Mouse (Mus musculus) CH12.LX (cell line): ENCODE results near the gene Hoxb5. TPM values are rescaled to one million over a fixed set of nuclear protein-coding genes. Genes with fewer than 3 reads are reported as not detected.

ENCODE experiments used
- DNase-seq: peaks from one replicate; pipeline ENCODE4 v3.0.0-alpha.2; 2013; ENCODE audit errors: extremely low read depth
- H3K27ac ChIP-seq: 2 replicates; pipeline ENCODE4 v1.5.1; 2012; ENCODE audit warnings: low read depth, mild to moderate bottlenecking, control low read depth, moderate library complexity; ENCODE audit not compliant: insufficient read depth
- H3K27me3 ChIP-seq: replicated peaks from 2 replicates; pipeline ENCODE3; 2012; ENCODE audit warnings: inconsistent platforms
- H3K36me3 ChIP-seq, 2 experiments: replicated peaks in 1 of 2; 2 replicates each; pipeline versions ENCODE3 to v1.6.1; 2012; ENCODE audit warnings: inconsistent platforms in 1 of 2, low read length in 1 of 2, mild to moderate bottlenecking in 1 of 2, mixed read lengths in 1 of 2, moderate library complexity in 1 of 2; ENCODE audit not compliant: control insufficient read depth in 1 of 2, insufficient read depth in 1 of 2
- H3K4me1 ChIP-seq, 2 experiments: 2 replicates each; pipeline ENCODE4 v1.6.1; 2012; ENCODE audit warnings: inconsistent platforms in 1 of 2, moderate library complexity in 1 of 2; ENCODE audit not compliant: insufficient read depth in 2 of 2, control insufficient read depth in 1 of 2
- H3K4me2 ChIP-seq: 2 replicates; pipeline ENCODE4 v1.6.1; 2012; ENCODE audit warnings: low read depth, mild to moderate bottlenecking, control low read depth; ENCODE audit not compliant: poor library complexity, insufficient read depth, severe bottlenecking
- H3K4me3 ChIP-seq, 3 experiments: fragments of 150-350 bp in 1 of 3; sonication (generic) in 1 of 3; replicated peaks in 1 of 3; 2 replicates each; pipeline versions ENCODE3 to v1.5.1; 2011 to 2012; ENCODE audit warnings: low read depth in 2 of 3, low read length in 2 of 3, mild to moderate bottlenecking in 2 of 3, moderate library complexity in 2 of 3, control low read depth in 1 of 3, improper control_type of control experiment in 1 of 3, inconsistent platforms in 1 of 3, mixed read lengths in 1 of 3; ENCODE audit not compliant: poor library complexity in 1 of 3
- H3K79me2 ChIP-seq: replicated peaks from 2 replicates; pipeline ENCODE4 v1.6.1; 2012; ENCODE audit warnings: mild to moderate bottlenecking, moderate library complexity; ENCODE audit not compliant: control insufficient read depth, poor library complexity, insufficient read depth, severe bottlenecking; ENCODE audit errors: extremely low read depth
- H3K9ac ChIP-seq: 2 replicates; pipeline ENCODE4 v1.6.1; 2012; ENCODE audit warnings: low read depth, mild to moderate bottlenecking, control low read depth, moderate library complexity; ENCODE audit not compliant: insufficient read depth
- H3K9me3 ChIP-seq: replicated peaks from 2 replicates; pipeline ENCODE3; 2012; ENCODE audit warnings: low read length, inconsistent platforms, mixed read lengths
- CHD1 ChIP-seq: IDR thresholded peaks from 2 replicates; pipeline ENCODE4 v1.6.1; 2012; ENCODE audit warnings: low read depth, low read length, improper control_type of control experiment, inconsistent platforms
- CHD2 ChIP-seq: IDR thresholded peaks from 2 replicates; pipeline ENCODE4 v1.6.1; 2011; ENCODE audit warnings: low read length, improper control_type of control experiment
- ETS1 ChIP-seq: conservative IDR thresholded peaks from 2 replicates; pipeline ENCODE4 v1.6.1; 2012; ENCODE audit warnings: low read depth, mild to moderate bottlenecking, inconsistent platforms, low read length, improper control_type of control experiment, moderate library complexity
- GABPA ChIP-seq: IDR thresholded peaks from 2 replicates; pipeline ENCODE4 v1.6.1; 2012; ENCODE audit warnings: low read depth, low read length, improper control_type of control experiment, inconsistent platforms; ENCODE audit not compliant: insufficient replicate concordance
- HCFC1 ChIP-seq: IDR thresholded peaks from 2 replicates; pipeline ENCODE4 v1.6.1; 2012; ENCODE audit warnings: low read depth, mild to moderate bottlenecking, inconsistent platforms, low read length, improper control_type of control experiment
- JUN ChIP-seq: IDR thresholded peaks from 2 replicates; pipeline ENCODE4 v1.6.1; 2011; ENCODE audit warnings: low read depth, mild to moderate bottlenecking, low read length, improper control_type of control experiment, moderate library complexity; ENCODE audit not compliant: insufficient read depth
- JUND ChIP-seq: conservative IDR thresholded peaks from 2 replicates; pipeline ENCODE4 v1.6.1; 2011; ENCODE audit warnings: low read depth, low read length, improper control_type of control experiment
- MAX ChIP-seq: IDR thresholded peaks from 2 replicates; pipeline ENCODE4 v1.6.1; 2011; ENCODE audit warnings: low read length, improper control_type of control experiment
- MAZ ChIP-seq: IDR thresholded peaks from 2 replicates; pipeline ENCODE4 v1.6.1; 2012; ENCODE audit warnings: low read depth, mild to moderate bottlenecking, inconsistent platforms, low read length, improper control_type of control experiment, moderate library complexity
- MEF2A ChIP-seq: IDR thresholded peaks from 2 replicates; pipeline ENCODE4 v1.6.1; 2014; ENCODE audit warnings: low read depth, mild to moderate bottlenecking, inconsistent platforms, low read length, improper control_type of control experiment, borderline replicate concordance
- MXI1 ChIP-seq: IDR thresholded peaks from 2 replicates; pipeline ENCODE4 v1.6.1; 2011; ENCODE audit warnings: mild to moderate bottlenecking, low read depth, low read length, improper control_type of control experiment
- MYC ChIP-seq: IDR thresholded peaks from 2 replicates; pipeline ENCODE4 v1.6.1; 2011; ENCODE audit warnings: low read depth, mild to moderate bottlenecking, improper control_type of control experiment, low read length
- NRF1 ChIP-seq: IDR thresholded peaks from 2 replicates; pipeline ENCODE4 v1.6.1; 2014; ENCODE audit warnings: low read depth, mild to moderate bottlenecking, inconsistent platforms, low read length, improper control_type of control experiment, moderate library complexity
- PAX5 ChIP-seq: IDR thresholded peaks from 2 replicates; pipeline ENCODE4 v1.6.1; 2012; ENCODE audit warnings: low read length, inconsistent platforms, mixed read lengths
- POLR2A ChIP-seq: IDR thresholded peaks from 2 replicates; pipeline ENCODE4 v1.6.1; 2011; ENCODE audit warnings: low read depth, mild to moderate bottlenecking, improper control_type of control experiment, low read length
- POLR2AphosphoS2 ChIP-seq: IDR thresholded peaks from 2 replicates; pipeline ENCODE4 v1.6.1; 2011; ENCODE audit warnings: low read depth, low read length, improper control_type of control experiment
- TCF12 ChIP-seq: IDR thresholded peaks from 2 replicates; pipeline ENCODE4 v1.6.1; 2014; ENCODE audit warnings: low read depth, mild to moderate bottlenecking, inconsistent platforms, low read length, improper control_type of control experiment
- USF1 ChIP-seq: IDR thresholded peaks from 2 replicates; pipeline ENCODE4 v1.6.1; 2014; ENCODE audit warnings: low read depth, mild to moderate bottlenecking, inconsistent platforms, low read length, improper control_type of control experiment
- USF2 ChIP-seq: conservative IDR thresholded peaks from 2 replicates; pipeline ENCODE4 v1.6.1; 2011; ENCODE audit warnings: low read depth, low read length, improper control_type of control experiment
- ZC3H11A ChIP-seq: IDR thresholded peaks from 2 replicates; pipeline ENCODE4 v1.6.1; 2012; ENCODE audit warnings: low read depth, mild to moderate bottlenecking, inconsistent platforms, low read length, improper control_type of control experiment
- dilution Hi-C: fragments of 300-500 bp; cut with MboI; formaldehyde crosslinking; loops from 2 replicates; pipeline ENCODE4 v1.14.3; 2020; ENCODE audit warnings: low sequenced_read_pairs; ENCODE audit not compliant: extremely low pct_unique_long_range_greater_than_20kb, extremely low pct_ligation_motif_present
- in situ Hi-C: fragments of 300-500 bp; cut with MboI; formaldehyde crosslinking; loops from 3 replicates; pipeline ENCODE4 v1.14.3; 2019; ENCODE audit warnings: low sequenced_read_pairs, low pct_ligation_motif_present, low pct_unique_long_range_greater_than_20kb, mixed read lengths
- polyA plus RNA-seq: library from polyadenylated mRNA; unstranded; fragments of >175 nt; gene quantifications from 2 replicates; pipeline ENCODE4 v1.2.1, GENCODE M21; 2012; ENCODE audit warnings: low read depth; ENCODE audit not compliant: insufficient read length
- total RNA-seq, 2 experiments: library from RNA; depleted of rRNA; stranded (reverse); fragments of 300-350 nt in 1 of 2; fragments of >200 nt in 1 of 2; gene quantifications; 2 replicates each; pipeline ENCODE4 v1.2.3; 2012 to 2014

Gene Hoxb5
- total and polyA plus RNA-seq, 3 experiments = 0.08 to 0.13 TPM; not detected in 1

DNA sequence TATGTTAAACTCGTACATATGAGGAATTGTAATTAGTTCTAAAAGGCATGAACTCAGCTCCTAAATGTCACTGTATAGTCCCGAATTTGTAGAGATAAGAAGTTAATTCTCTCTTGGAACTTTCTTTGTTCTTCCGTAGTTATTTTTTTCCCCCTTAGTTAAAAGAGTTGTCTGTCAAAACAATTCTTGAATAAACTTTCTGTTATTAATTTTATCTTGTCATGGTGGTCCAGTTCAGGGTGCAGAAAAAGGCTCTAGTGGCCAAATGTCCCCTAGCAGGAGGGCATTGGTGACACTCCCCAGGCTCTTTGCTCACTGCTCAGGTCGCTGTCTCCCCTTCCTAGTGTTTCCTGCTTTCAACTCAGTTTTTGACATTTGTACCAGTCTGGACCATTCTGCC is 44.6 kb downstream of the Hoxb5 start:
- DNase-seq = no peak
- Histone ChIP-seq H3K27me3 (peaks cover 13% of the 10 kb centered on the region), H3K9me3 (peaks cover 8% of the 10 kb centered on the region), H3K4me3 (no peak overlapping the region), H3K36me3 (peaks cover 0 to 10% of the 10 kb centered on the region in 2 experiments)
- TF ChIP-seq CHD2 = no peak
- no peak for TF ChIP-seq ZC3H11A
- no peak for TF ChIP-seq MXI1
- no peak for TF ChIP-seq ETS1
- no peak for TF ChIP-seq PAX5
- no peak for TF ChIP-seq HCFC1
- TF ChIP-seq CHD1 = no peak
- TF ChIP-seq MAX = no peak
- no peak for TF ChIP-seq USF2
- no peak for TF ChIP-seq GABPA
- TF ChIP-seq MEF2A = no peak
- TF ChIP-seq MYC = no peak
- TF ChIP-seq TCF12 = no peak
- no peak for TF ChIP-seq JUN
- no peak for TF ChIP-seq POLR2AphosphoS2
- TF ChIP-seq NRF1 = no peak
- no peak for TF ChIP-seq JUND
- no peak for TF ChIP-seq MAZ
- no peak for TF ChIP-seq POLR2A
- TF ChIP-seq, all 38 proteins: peak for 0
- peaks cover 3 to 21% of the 10 kb centered on the region in 2 experiments; a peak in 2 of 4 replicates for H3K4me1 ChIP-seq
- in situ Hi-C loops = no loop called here
- H3K4me2 ChIP-seq = no peak overlapping the region
- H3K9ac ChIP-seq = no peak overlapping the region
- no peak overlapping the region for H3K27ac ChIP-seq
- no peaks in the 10 kb centered on the region for H3K79me2 ChIP-seq
- dilution Hi-C loops = no loop called here

DNA sequence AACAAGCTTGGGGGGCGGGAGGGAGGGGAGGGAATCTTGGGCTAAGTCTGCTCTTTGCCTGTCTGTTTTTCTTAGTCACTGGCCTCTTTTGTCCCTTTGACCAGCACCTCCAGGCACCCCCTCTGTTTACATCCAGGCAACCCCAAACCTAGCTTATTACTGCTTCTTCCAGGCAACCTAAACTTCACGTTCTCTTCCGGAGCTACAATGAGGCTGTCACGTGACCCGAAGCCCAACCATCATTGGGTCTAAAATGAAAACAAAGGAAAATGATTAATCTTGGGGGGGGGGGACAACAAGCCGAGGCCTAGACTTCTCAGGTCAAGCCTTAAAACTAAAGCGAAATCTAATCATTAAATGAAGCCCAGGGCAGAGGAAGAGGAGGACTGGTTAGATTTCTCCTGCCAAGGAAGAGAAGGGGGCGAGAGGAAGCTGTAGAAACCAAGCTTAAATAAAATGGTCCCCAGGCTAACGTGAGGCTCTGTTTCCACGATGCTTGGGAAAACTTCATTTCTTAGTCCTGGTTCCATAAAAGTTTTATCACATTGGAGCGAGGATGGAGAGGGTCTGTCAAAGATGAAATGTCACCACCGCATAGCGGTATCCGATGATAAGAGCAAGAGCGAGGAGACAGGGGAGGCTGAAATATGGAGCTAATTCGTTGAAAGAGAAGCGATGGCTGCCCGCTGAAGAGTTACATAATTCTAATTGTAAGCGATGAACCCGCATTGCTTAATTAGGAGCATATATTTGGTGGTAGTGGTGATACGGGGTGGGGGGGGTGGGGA is 45.2 kb downstream of the Hoxb5 start:
- TF ChIP-seq MAZ = no peak
- peak; percentile 18; the same call in 1 of the 2 replicates for TF ChIP-seq USF1
- dilution Hi-C loops = no loop called here
- H3K9ac ChIP-seq = no peak overlapping the region

More for the DNA sequence above, 45.2 kb downstream of the Hoxb5 start:
- no peak overlapping the region for H3K27ac ChIP-seq
- no peak for DNase-seq
- peaks cover 14% of the 10 kb centered on the region for H3K9me3 ChIP-seq
- H3K4me1 ChIP-seq = peaks cover 3 to 21% of the 10 kb centered on the region in 2 experiments; a peak in 2 of 4 replicates
- H3K27me3 ChIP-seq = peaks cover 19% of the 10 kb centered on the region
- H3K79me2 ChIP-seq = no peaks in the 10 kb centered on the region
- in situ Hi-C loops = no loop called here
- no peak overlapping the region for H3K4me3 ChIP-seq
- H3K36me3 ChIP-seq = peaks cover 0 to 10% of the 10 kb centered on the region in 2 experiments
- no peak overlapping the region for H3K4me2 ChIP-seq
